Mouse (Mus musculus): ENCODE measurements around the gene Ikzf1. TPM values are rescaled to one million over a fixed set of nuclear protein-coding genes. Genes with fewer than 3 reads are reported as not detected.

Gene Ikzf1
- total and polyA plus RNA-seq, 2 experiments from 2014 or later: 1.5 to 4.5 TPM

- Histone ChIP-seq H3K27me3 (ENCODE audit: insufficient read depth, low read length) (no peaks in the 10 kb centered on the region), H3K4me3 (ENCODE audit: low read depth, low read length) (no peak overlapping the region), H3K9me3 (ENCODE audit: low read length) (no peaks in the 10 kb centered on the region), H3K4me1 (ENCODE audit: insufficient read depth, low read length) (no peaks in the 10 kb centered on the region), H3K27ac (ENCODE audit: low read depth, low read length) (no peak overlapping the region), H3K9ac (replicated peaks; ENCODE audit: low read length, poor library complexity, severe bottlenecking) (no peak overlapping the region), H3K36me3 (ENCODE audit: insufficient read depth, low read length) (no peaks in the 10 kb centered on the region), H3K4me2 (ENCODE audit: low read depth, low read length, poor library complexity, severe bottlenecking) (no peak overlapping the region)
- TF ChIP-seq CTCF (IDR thresholded peaks at IDR 0.05): no peak
- DNase-seq (ENCODE audit: low spot score): no peak
- 93% methylated on average over 1 of the region's 1 CpGs for WGBS
- no peak for ATAC-seq (ENCODE audit: low FRiP score)
Observed at GRCm38 (mm10) chr11:11766105-11766504, 81.3 kb downstream of the Ikzf1 start.

GRCm38 (mm10) chr11:11766736-11767135, 81.9 kb downstream of the Ikzf1 start:
- no peak for ATAC-seq (ENCODE audit: low FRiP score)
- no peaks in the 10 kb centered on the region for H3K27me3 ChIP-seq (ENCODE audit: insufficient read depth, low read length)
- TF ChIP-seq CTCF (IDR thresholded peaks at IDR 0.05): no peak

GRCm38 (mm10) chr11:11768057-11768456, 83.3 kb downstream of the Ikzf1 start:
- H3K27ac ChIP-seq (ENCODE audit: low read depth, low read length): no peak overlapping the region
- no peaks in the 10 kb centered on the region for H3K9me3 ChIP-seq (ENCODE audit: low read length)
- 94% methylated on average over 2 of the region's 2 CpGs for WGBS
- no peak overlapping the region for H3K4me3 ChIP-seq (ENCODE audit: low read depth, low read length)
- no peak for TF ChIP-seq CTCF (IDR thresholded peaks at IDR 0.05)
- H3K27me3 ChIP-seq (ENCODE audit: insufficient read depth, low read length): no peaks in the 10 kb centered on the region
- no peak overlapping the region for H3K4me2 ChIP-seq (ENCODE audit: low read depth, low read length, poor library complexity, severe bottlenecking)
- H3K4me1 ChIP-seq (ENCODE audit: insufficient read depth, low read length): no peaks in the 10 kb centered on the region
- H3K9ac ChIP-seq (replicated peaks; ENCODE audit: low read length, poor library complexity, severe bottlenecking): no peak overlapping the region
- ATAC-seq (ENCODE audit: low FRiP score): no peak
- no peak for DNase-seq (ENCODE audit: low spot score)
- H3K36me3 ChIP-seq (ENCODE audit: insufficient read depth, low read length): no peaks in the 10 kb centered on the region

More at GRCm38 (mm10) chr11:11766736-11767135, 81.9 kb downstream of the Ikzf1 start:
- Histone ChIP-seq H3K4me2 (ENCODE audit: low read depth, low read length, poor library complexity, severe bottlenecking) (no peak overlapping the region), H3K9ac (replicated peaks; ENCODE audit: low read length, poor library complexity, severe bottlenecking) (no peak overlapping the region), H3K4me3 (ENCODE audit: low read depth, low read length) (no peak overlapping the region), H3K36me3 (ENCODE audit: insufficient read depth, low read length) (no peaks in the 10 kb centered on the region), H3K9me3 (ENCODE audit: low read length) (no peaks in the 10 kb centered on the region), H3K4me1 (ENCODE audit: insufficient read depth, low read length) (no peaks in the 10 kb centered on the region), H3K27ac (ENCODE audit: low read depth, low read length) (no peak overlapping the region)
- DNase-seq (ENCODE audit: low spot score): no peak

- H3K27me3 ChIP-seq (ENCODE audit: insufficient read depth, low read length): no peaks in the 10 kb centered on the region
- WGBS: 92% methylated on average over 20 of the region's 20 CpGs
- H3K9ac ChIP-seq (replicated peaks; ENCODE audit: low read length, poor library complexity, severe bottlenecking): no peak overlapping the region
- no peak for TF ChIP-seq CTCF (IDR thresholded peaks at IDR 0.05)
- no peaks in the 10 kb centered on the region for H3K36me3 ChIP-seq (ENCODE audit: insufficient read depth, low read length)
- DNase-seq (ENCODE audit: low spot score): no peak
- ATAC-seq (ENCODE audit: low FRiP score): no peak
- no peaks in the 10 kb centered on the region for H3K9me3 ChIP-seq (ENCODE audit: low read length)
- no peaks in the 10 kb centered on the region for H3K4me1 ChIP-seq (ENCODE audit: insufficient read depth, low read length)
- no peak overlapping the region for H3K4me2 ChIP-seq (ENCODE audit: low read depth, low read length, poor library complexity, severe bottlenecking)
- no peak overlapping the region for H3K27ac ChIP-seq (ENCODE audit: low read depth, low read length)
- H3K4me3 ChIP-seq (ENCODE audit: low read depth, low read length): no peak overlapping the region
Observed at GRCm38 (mm10) chr11:11769281-11769680, 84.5 kb downstream of the Ikzf1 start.

- TF ChIP-seq CTCF (IDR thresholded peaks at IDR 0.05): no peak
- WGBS: 91% methylated on average over 3 of the region's 3 CpGs
- Histone ChIP-seq H3K4me2 (ENCODE audit: low read depth, low read length, poor library complexity, severe bottlenecking) (no peak overlapping the region), H3K36me3 (ENCODE audit: insufficient read depth, low read length) (no peaks in the 10 kb centered on the region), H3K4me3 (ENCODE audit: low read depth, low read length) (no peak overlapping the region), H3K4me1 (ENCODE audit: insufficient read depth, low read length) (no peaks in the 10 kb centered on the region), H3K9ac (replicated peaks; ENCODE audit: low read length, poor library complexity, severe bottlenecking) (no peak overlapping the region), H3K9me3 (ENCODE audit: low read length) (no peaks in the 10 kb centered on the region), H3K27me3 (ENCODE audit: insufficient read depth, low read length) (no peaks in the 10 kb centered on the region), H3K27ac (ENCODE audit: low read depth, low read length) (no peak overlapping the region)
- DNase-seq (ENCODE audit: low spot score) (no peak), ATAC-seq (ENCODE audit: low FRiP score) (no peak)
Observed at GRCm38 (mm10) chr11:11770691-11771090, 85.9 kb downstream of the Ikzf1 start.

- no peak overlapping the region for H3K4me2 ChIP-seq (ENCODE audit: low read depth, low read length, poor library complexity, severe bottlenecking)
- WGBS: 91% methylated on average over 4 of the region's 4 CpGs
- H3K4me1 ChIP-seq (ENCODE audit: insufficient read depth, low read length): no peaks in the 10 kb centered on the region
- H3K36me3 ChIP-seq (ENCODE audit: insufficient read depth, low read length): no peaks in the 10 kb centered on the region
- ATAC-seq (ENCODE audit: low FRiP score) (no peak), DNase-seq (ENCODE audit: low spot score) (no peak)
- H3K27ac ChIP-seq (ENCODE audit: low read depth, low read length): no peak overlapping the region
- no peaks in the 10 kb centered on the region for H3K9me3 ChIP-seq (ENCODE audit: low read length)
- no peaks in the 10 kb centered on the region for H3K27me3 ChIP-seq (ENCODE audit: insufficient read depth, low read length)
- TF ChIP-seq CTCF (IDR thresholded peaks at IDR 0.05): no peak
- no peak overlapping the region for H3K9ac ChIP-seq (replicated peaks; ENCODE audit: low read length, poor library complexity, severe bottlenecking)
- no peak overlapping the region for H3K4me3 ChIP-seq (ENCODE audit: low read depth, low read length)
Observed at GRCm38 (mm10) chr11:11772196-11772595, 87.4 kb downstream of the Ikzf1 start.
